Mouse (Mus musculus): Measurements from ENCODE around the gene Setd1a.

The Setd1a gene

DNA sequence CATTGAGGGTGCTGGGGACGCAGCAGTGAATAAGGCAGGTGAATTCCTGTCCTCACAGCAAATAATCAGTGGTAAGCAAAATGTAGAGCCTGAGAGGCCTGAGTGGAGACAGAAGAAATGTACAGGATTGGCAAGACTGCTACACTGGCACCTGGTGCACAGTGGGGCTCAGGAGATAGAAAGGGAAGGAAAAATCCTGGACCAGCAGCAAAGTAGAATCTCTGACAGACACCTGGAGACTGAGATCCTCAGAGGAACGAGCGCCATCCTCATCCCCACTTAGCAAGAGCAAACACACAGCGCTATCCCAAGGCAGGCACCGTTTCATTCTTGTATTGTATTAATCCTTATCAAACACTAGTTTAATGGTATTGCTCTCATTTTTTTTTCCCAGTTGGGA is 61.0 kb downstream of the Setd1a start:
- no peak for DNase-seq (ENCODE audit: low spot score in 2 of 2)

DNA sequence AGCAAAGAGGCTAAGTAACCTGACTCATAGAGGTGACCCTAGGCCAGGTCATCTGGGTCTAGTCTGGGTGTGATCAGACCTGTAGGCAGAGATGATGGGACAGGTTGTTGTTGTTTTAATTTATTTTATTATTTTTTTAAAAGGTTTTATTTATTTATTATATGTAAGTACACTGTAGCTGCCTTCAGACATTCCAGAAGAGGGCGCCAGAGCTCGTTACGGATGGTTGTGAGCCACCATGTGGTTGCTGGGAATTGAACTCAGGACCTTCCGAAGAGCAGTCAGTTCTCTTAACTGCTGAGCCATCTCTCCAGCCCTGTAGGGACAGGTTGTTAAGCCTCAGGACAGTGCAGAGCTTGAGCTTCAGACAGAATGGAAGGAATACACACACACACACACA is 61.4 kb downstream of the Setd1a start:
- peak in 1 of 2 experiments; percentile 4 for DNase-seq (ENCODE audit: low spot score in 2 of 2)

DNA sequence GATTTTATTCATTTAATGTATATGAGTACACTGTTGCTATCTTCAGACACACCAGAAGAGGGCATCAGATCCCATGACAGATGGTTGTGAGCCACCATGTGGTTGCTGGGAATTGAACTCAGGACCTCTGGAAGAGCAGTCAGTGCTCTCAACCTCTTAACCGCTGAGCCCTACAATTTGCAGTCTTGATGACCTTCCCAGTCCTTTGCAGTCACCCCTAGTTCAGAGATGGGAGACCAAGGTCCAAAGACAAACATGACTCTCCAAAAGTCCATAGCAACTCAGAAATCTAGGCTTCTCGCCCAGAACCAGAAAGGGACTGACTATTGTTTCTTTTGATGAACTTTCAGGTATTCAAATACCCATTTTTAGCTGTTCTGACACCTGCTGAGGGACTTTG is 63.6 kb downstream of the Setd1a start:
- DNase-seq (ENCODE audit: low spot score in 2 of 2), result peak in 1 of 2 experiments; percentile 4

DNA sequence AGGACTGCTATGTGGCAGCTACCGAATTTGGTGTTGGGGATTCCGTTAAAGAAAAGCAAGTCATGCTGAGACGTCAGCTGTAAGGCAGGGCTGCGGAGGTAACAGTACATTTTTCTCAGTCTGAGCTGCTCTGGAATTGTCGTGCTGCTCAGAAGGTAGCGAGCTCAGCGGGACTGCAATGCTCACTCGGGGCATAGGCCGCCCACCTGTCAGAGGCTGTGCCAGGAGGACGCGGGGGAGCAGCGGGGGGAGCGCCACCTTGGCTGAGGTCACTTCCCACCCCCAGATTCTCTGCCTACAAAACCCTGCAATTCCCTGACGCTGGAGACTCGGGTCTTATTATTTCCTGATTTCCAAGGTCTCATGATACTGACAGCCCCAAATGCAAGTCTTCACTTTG is 64.4 kb downstream of the Setd1a start:
- DNase-seq (ENCODE audit: low spot score in 2 of 2), result peak; percentile 66 to 78

DNA sequence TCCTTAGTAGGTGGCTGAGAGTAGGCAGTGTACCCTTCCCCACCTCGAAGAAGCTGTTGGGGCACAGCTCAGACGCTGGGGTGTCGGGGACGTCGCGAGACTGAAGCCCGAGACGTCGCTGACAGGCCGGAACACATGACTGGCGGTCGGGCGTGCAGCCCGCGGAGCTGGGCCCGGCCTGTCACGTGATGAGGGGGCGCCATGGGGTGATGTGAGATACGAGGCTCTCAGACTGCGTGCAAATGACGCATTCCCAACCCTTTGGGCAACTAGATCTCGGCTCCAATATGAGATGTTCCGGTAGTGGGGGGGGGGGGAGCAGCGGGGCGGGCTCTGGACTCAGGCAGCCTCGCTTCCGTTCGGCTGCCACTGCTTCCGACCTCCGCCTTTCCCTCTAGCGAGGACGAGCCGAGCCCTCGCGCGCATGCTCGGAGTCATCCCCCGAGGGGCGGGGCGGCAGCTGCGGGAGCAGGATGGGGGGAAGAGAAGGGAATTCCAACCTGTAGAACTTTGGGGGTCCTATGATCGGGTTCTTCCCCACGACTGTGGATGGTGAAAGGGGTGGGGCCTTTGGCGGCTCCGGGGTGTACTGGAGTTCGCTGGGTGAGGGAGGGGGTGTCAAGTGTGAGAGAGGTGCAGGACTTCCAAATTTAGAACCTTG is 65.0 kb downstream of the Setd1a start:
- DNase-seq (ENCODE audit: low spot score in 2 of 2), result peak; percentile 96 to 98

DNA sequence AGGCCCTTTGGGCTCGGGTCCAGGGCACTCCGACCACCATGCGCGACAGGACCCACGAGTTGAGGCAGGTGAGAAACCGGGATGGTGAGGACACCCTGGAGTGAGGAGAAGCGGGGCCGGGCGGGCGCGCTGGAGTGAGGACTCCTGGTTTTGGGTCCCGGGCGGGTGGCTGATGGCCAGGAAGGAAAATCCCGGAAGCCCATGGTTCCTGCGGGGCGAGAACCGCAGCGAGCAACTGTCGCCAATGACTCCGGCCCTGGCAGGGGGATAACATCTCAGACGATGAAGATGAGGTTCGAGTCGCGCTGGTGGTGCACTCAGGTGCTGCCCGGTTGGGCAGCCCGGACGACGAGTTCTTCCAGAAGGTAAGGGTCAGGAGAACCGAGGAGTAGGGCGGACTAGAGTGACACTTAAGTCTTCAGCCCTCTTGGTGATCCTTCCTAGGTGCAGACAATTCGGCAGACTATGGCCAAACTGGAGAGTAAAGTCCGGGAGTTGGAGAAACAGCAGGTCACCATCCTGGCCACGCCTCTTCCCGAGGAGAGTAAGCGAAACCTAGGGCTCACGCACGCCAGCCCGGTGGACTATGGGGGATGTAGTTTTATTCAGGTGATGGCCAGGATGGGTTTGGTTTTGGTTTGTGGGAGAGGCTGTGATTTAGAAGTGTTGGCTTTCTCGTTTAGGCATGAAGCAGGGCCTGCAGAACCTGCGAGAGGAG is 65.7 kb downstream of the Setd1a start:
- DNase-seq (ENCODE audit: low spot score in 2 of 2), result peak; percentile 63 to 76

All from frontal cortex, postnatal 10 days (tissue).